Mouse (Mus musculus) liver, postnatal 0 days (tissue): ENCODE measurements around the gene C5ar1. TPM values are rescaled to one million over a fixed set of nuclear protein-coding genes. Genes with fewer than 3 reads are reported as not detected.

Experiments
- ATAC-seq: fragments of 200-750 bp; cut with Nextera tagmentation; 2 replicates; pipeline ENCODE4 v1.8.0; 2017; ENCODE audit warnings: mild to moderate bottlenecking, moderate library complexity
- DNase-seq: peaks from one replicate; pipeline ENCODE4 v3.0.0-alpha.2; 2016
- H3K27ac ChIP-seq: fragments of 300-500 bp; sonication (generic); 2 replicates; pipeline ENCODE4 v1.5.1; 2014; ENCODE audit warnings: antibody characterized with exemption, moderate library complexity, mild to moderate bottlenecking, low read depth
- H3K27me3 ChIP-seq: fragments of 300-500 bp; sonication (generic); 2 replicates; pipeline ENCODE4 v1.6.1; 2014; ENCODE audit warnings: low read length, control low read depth, mixed read lengths; ENCODE audit not compliant: insufficient read depth
- H3K36me3 ChIP-seq: fragments of 300-500 bp; sonication (generic); replicated peaks from 2 replicates; pipeline ENCODE4 v1.6.1; 2014; ENCODE audit warnings: mild to moderate bottlenecking, control low read depth, low read length, moderate library complexity, mixed read lengths; ENCODE audit not compliant: insufficient read depth
- H3K4me1 ChIP-seq: fragments of 300-500 bp; sonication (generic); 2 replicates; pipeline ENCODE4 v1.6.1; 2014; ENCODE audit warnings: antibody characterized with exemption, mild to moderate bottlenecking, control low read depth; ENCODE audit not compliant: insufficient read depth
- H3K4me2 ChIP-seq: fragments of 300-500 bp; sonication (generic); 2 replicates; pipeline ENCODE4 v1.6.1; 2014; ENCODE audit warnings: low read depth, mild to moderate bottlenecking, low read length, moderate library complexity, mixed read lengths
- H3K4me3 ChIP-seq: fragments of 300-500 bp; sonication (generic); 2 replicates; pipeline ENCODE4 v1.5.1; 2014; ENCODE audit warnings: low read depth, low read length
- H3K9ac ChIP-seq: fragments of 300-500 bp; sonication (generic); replicated peaks from 2 replicates; pipeline ENCODE4 v1.6.1; 2014; ENCODE audit warnings: mild to moderate bottlenecking, moderate library complexity
- H3K9me3 ChIP-seq: fragments of 300-500 bp; sonication (generic); 2 replicates; pipeline ENCODE4 v1.6.1; 2016; ENCODE audit warnings: mild to moderate bottlenecking, control low read depth, low read length, mixed read lengths
- CTCF ChIP-seq: sonication (generic); IDR thresholded peaks from 2 replicates; pipeline ENCODE4 v1.5.1; 2016; ENCODE audit warnings: antibody characterized with exemption, low read depth
- EP300 ChIP-seq: IDR thresholded peaks from 2 replicates; pipeline ENCODE4 v1.6.1; 2016; ENCODE audit warnings: antibody characterized with exemption, low read depth, mild to moderate bottlenecking
- WGBS: fragments of 180-500 bp; shearing (Covaris S2); extraction: QIAGEN DNeasy Blood & Tissue Kit; methylation state at CpG from one replicate; pipeline ENCODE4 v1.1.7; 2014; ENCODE audit not compliant: insufficient replicate concordance; 5-methylcytosine and 5-hydroxymethylcytosine counted together
- polyA plus RNA-seq: library from polyadenylated mRNA; unstranded; fragments of >200 nt; fragmentation: Nextera tagmentation; extraction: Ambion mirVana; gene quantifications from 2 replicates; pipeline ENCODE4 v1.2.1, GENCODE M21; 2015

C5ar1 gene
- polyA plus RNA-seq, 1 experiment from 2014 or later = 6.9 TPM

- H3K27ac ChIP-seq = no peak overlapping the region
- no peak overlapping the region for H3K4me2 ChIP-seq
- H3K4me1 ChIP-seq = peaks cover 11% of the 10 kb centered on the region
- H3K9ac ChIP-seq = no peak overlapping the region
- no peak for ATAC-seq
- H3K4me3 ChIP-seq = no peak overlapping the region
- H3K27me3 ChIP-seq = no peaks in the 10 kb centered on the region
- no peak for DNase-seq
- TF ChIP-seq CTCF (no peak), EP300 (no peak)
- WGBS = 91% methylated on average over 12 of the region's 13 CpGs
- H3K9me3 ChIP-seq = no peaks in the 10 kb centered on the region
- H3K36me3 ChIP-seq = peaks cover 52% of the 10 kb centered on the region
These were observed 23.0 kb upstream of the C5ar1 start for GRCm38 (mm10) chr7:16282334-16282733.

- TF ChIP-seq CTCF (no peak), EP300 (no peak)
- Histone ChIP-seq H3K4me1 (peaks cover 17% of the 10 kb centered on the region), H3K4me3 (no peak overlapping the region), H3K27ac (no peak overlapping the region), H3K27me3 (no peaks in the 10 kb centered on the region), H3K4me2 (no peak overlapping the region), H3K9ac (no peak overlapping the region), H3K36me3 (peaks cover 66% of the 10 kb centered on the region), H3K9me3 (no peaks in the 10 kb centered on the region)
- 80% methylated on average over 11 of the region's 11 CpGs for WGBS
- DNase-seq (no peak), ATAC-seq (no peak)
These were observed 21.4 kb upstream of the C5ar1 start for GRCm38 (mm10) chr7:16280721-16281120.

- Histone ChIP-seq H3K9me3 (no peaks in the 10 kb centered on the region), H3K27me3 (no peaks in the 10 kb centered on the region), H3K9ac (peak overlapping the region; percentile 82), H3K27ac (peak overlapping the region; percentile 98), H3K4me1 (peaks cover 40% of the 10 kb centered on the region), H3K4me2 (peak overlapping the region; percentile 99), H3K36me3 (peaks cover 26% of the 10 kb centered on the region), H3K4me3 (peak overlapping the region; percentile 85; the same call in 1 of the 2 replicates)
- ATAC-seq = 0 out of 2 replicates have a peak, but pooled peaks have one; percentile 7
- TF ChIP-seq EP300 (peak; percentile 62; the same call in 1 of the 2 replicates), CTCF (no peak)
- DNase-seq = no peak
- WGBS = 50% methylated on average over 10 of the region's 10 CpGs
These were observed 15.9 kb upstream of the C5ar1 start for GRCm38 (mm10) chr7:16274922-16275890.

- no peaks in the 10 kb centered on the region for H3K27me3 ChIP-seq
- WGBS = under 1% methylated on average over 18 of the region's 18 CpGs
- peak overlapping the region; percentile 85 for H3K4me3 ChIP-seq
- TF ChIP-seq CTCF (no peak), EP300 (no peak; the same call in 1 of the 2 replicates)
- H3K9ac ChIP-seq = peak overlapping the region; percentile 82
- peak overlapping the region; percentile 99 for H3K4me2 ChIP-seq
- peak overlapping the region; percentile 98 for H3K27ac ChIP-seq
- ATAC-seq (peak; percentile 78), DNase-seq (peak; percentile 84)
- H3K9me3 ChIP-seq = no peaks in the 10 kb centered on the region
- H3K36me3 ChIP-seq = peaks cover 21% of the 10 kb centered on the region
- H3K4me1 ChIP-seq = peaks cover 40% of the 10 kb centered on the region
These were observed 14.4 kb upstream of the C5ar1 start for GRCm38 (mm10) chr7:16273766-16274140.

- Histone ChIP-seq H3K4me1 (peaks cover 40% of the 10 kb centered on the region), H3K9ac (peak within 1 kb of the TSS; percentile 82), H3K4me3 (peak within 1 kb of the TSS; percentile 85), H3K4me2 (peak within 1 kb of the TSS; percentile 99), H3K36me3 (peaks cover 17% of the 10 kb centered on the region), H3K27ac (peak within 1 kb of the TSS; percentile 98), H3K9me3 (no peaks in the 10 kb centered on the region), H3K27me3 (no peaks in the 10 kb centered on the region)
- TF ChIP-seq CTCF = no peak
- no peak; the same call in 1 of the 2 replicates for TF ChIP-seq EP300
- DNase-seq (peak; percentile 93), ATAC-seq (peak; percentile 79)
- 2% methylated on average over 47 of the region's 49 CpGs for WGBS
These were observed 13.9 kb upstream of the C5ar1 start, which contains the start of gene Inafm1 for GRCm38 (mm10) chr7:16273081-16273765. Gene Inafm1 (minus strand): TSS chr7:16273617.

- Histone ChIP-seq H3K9me3 (no peaks in the 10 kb centered on the region), H3K4me3 (peak overlapping the region; percentile 85), H3K4me1 (peaks cover 40% of the 10 kb centered on the region), H3K36me3 (peaks cover 16% of the 10 kb centered on the region), H3K27ac (peak overlapping the region; percentile 98), H3K4me2 (peak overlapping the region; percentile 99), H3K9ac (peak overlapping the region; percentile 82), H3K27me3 (no peaks in the 10 kb centered on the region)
- DNase-seq = peak; percentile 89
- TF ChIP-seq EP300 = no peak
- peak; percentile 47 for TF ChIP-seq CTCF
- peak; percentile 76 for ATAC-seq
- whole genome bisulfite sequencing = 4% methylated on average over 34 of the region's 46 CpGs
These were observed 13.3 kb upstream of the C5ar1 start for GRCm38 (mm10) chr7:16272681-16273080.
